Mouse (Mus musculus) testis, postnatal 10 days (tissue): Measurements from ENCODE around the gene Agtpbp1.
A peak's percentile ranks its signal among the peaks of the same experiment; 100 is the strongest.

ENCODE experiments used
- DNase-seq: peaks from one replicate; pipeline ENCODE4 v3.0.0; 2021; ENCODE audit warnings: low spot score

Gene Agtpbp1

GRCm38 (mm10) chr13:59531203-59531602 lies 53.8 kb downstream of the Agtpbp1 start:
- no peak for DNase-seq

GRCm38 (mm10) chr13:59530491-59530890 lies 54.5 kb downstream of the Agtpbp1 start:
- no peak for DNase-seq

GRCm38 (mm10) chr13:59521271-59522064 lies 63.6 kb downstream of the Agtpbp1 start:
- DNase-seq, result no peak

GRCm38 (mm10) chr13:59520834-59521233 lies 64.2 kb downstream of the Agtpbp1 start:
- no peak for DNase-seq

GRCm38 (mm10) chr13:59519479-59519878 lies 65.5 kb downstream of the Agtpbp1 start:
- DNase-seq, result no peak

DNA sequence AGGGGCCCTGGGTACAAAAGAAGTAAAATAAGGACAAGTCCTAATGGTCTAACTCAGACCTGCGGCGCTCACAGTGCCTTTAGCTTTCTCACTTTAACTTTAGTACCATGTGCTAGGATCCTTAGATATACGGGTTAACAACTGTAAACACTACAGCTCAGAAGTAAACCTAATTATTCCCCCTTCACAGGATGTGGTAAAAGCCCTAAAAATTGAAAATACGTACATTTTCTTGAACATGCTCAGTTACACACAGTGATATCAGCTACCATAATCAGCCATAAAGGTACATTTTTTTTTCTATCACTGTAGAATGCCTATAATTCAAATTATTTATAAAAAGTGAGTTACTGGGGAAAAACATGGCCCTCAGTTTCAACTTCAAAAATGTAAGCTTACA lies 67.0 kb downstream of the Agtpbp1 start:
- no peak for DNase-seq

DNA sequence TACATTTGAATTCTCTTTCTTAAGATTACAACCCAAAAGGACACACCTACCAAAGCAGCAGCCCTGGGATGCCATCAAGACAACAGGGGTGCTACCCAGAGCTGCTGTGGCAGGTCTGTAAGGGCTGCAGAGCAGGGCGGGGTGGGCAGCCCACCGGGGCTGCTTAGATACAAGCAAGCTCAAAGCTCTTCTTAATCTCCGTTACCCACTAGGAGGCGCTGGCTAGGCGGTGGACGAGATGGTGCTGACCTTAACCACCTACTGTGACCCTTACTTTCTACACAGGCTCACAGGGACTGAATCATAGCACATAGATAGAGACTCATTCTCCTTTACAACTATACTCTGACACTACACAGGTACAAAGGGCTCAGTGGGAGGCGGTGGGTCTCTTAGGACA lies 70.0 kb downstream of the Agtpbp1 start:
- peak; percentile 68 for DNase-seq

GRCm38 (mm10) chr13:59509644-59510366 lies 75.2 kb downstream of the Agtpbp1 start:
- peak; percentile 49 for DNase-seq

DNA sequence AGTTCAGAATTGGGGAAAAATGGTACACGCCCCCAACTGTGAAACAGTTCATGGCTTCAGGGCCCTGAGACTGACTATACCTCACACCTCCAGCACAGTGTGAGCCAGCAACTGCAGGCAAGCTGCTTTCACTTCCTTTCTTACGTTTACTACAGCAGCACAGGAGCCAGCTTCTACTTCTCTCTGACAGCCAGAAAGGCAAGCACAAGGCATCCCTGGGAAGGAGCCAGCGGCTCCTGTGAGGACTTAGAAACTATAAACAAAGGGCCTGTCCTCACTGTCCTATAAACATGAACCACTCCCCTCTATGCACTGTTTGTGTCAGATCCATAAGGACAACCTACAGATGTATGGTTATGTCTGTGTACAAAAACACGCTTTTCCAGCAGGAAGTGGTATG lies 76.4 kb downstream of the Agtpbp1 start:
- DNase-seq, result no peak

GRCm38 (mm10) chr13:59506450-59506849 lies 78.6 kb downstream of the Agtpbp1 start:
- no peak for DNase-seq

DNA sequence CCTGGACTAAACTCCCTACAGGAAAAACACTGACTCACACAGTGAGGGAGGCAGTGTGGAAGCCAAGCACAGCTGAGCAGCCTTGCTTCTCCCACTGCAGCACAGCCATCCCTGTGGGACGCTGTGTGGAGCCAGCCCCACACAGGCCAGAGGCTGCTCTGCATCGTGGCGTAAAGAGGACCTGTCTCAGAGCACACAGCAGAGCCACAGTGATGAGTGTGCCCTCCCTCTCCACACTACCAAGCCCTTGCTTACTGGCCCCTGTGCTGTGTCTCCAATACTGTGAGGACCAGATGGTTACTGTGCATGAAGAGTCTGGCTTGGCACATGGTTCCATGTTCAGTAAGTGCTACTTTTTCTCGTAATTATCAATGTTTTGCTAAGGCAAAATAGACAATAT lies 79.2 kb downstream of the Agtpbp1 start:
- DNase-seq, result no peak

GRCm38 (mm10) chr13:59503581-59503980 lies 81.4 kb downstream of the Agtpbp1 start:
- DNase-seq, result no peak

- no peak for DNase-seq
Observed at GRCm38 (mm10) chr13:59499831-59500230, 85.2 kb downstream of the Agtpbp1 start.

GRCm38 (mm10) chr13:59499374-59499773 lies 85.7 kb downstream of the Agtpbp1 start:
- no peak for DNase-seq

GRCm38 (mm10) chr13:59498191-59498590 lies 86.8 kb downstream of the Agtpbp1 start:
- no peak for DNase-seq

GRCm38 (mm10) chr13:59495839-59496238 lies 89.2 kb downstream of the Agtpbp1 start:
- no peak for DNase-seq

DNA sequence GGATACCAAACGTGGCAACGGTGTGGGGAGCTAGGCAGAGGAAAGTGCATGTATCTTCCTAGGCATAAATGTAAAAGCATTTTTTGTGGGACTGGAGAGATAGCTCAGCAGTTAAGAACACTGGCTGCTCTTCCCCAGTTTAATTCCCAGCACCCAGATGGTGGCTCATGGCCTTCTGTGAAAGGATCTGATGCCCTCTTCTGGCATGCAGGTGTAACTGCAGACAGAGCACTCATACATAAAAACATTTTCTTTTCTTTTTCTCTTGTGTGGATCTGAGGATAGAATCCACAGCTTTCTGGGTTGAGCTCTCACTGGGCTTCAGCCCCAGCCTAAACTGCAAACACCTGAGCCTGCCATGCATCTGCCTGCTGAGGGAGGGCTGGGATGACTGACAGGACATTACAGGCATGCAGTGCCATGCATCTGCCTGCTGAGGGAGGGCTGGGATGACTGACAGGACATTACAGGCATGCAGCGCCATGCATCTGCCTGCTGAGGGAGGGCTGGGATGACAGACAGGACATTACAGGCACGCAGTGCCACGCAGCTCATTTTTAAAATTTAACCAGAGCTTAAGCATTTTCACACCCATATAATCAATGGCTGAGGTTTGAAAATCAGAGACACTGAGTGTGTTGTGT lies 90.3 kb downstream of the Agtpbp1 start:
- peak; percentile 17 for DNase-seq

DNA sequence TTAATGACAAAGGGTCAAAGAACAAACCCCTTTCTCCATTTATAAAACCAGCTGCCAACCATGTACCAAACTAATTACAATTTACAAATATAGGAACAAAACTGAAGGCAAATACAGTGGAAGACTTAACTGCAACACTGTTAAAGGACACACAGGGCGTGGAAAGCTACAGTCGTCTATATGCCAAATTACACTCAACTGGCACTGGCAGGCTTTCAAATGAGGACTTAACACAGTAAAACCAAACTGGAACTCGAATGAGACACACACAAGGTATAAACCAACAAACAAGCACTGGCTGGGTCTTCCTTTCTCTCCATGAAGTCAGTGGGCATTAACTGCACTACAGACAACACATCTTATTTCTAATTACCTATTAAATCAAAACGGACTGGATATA lies 94.3 kb downstream of the Agtpbp1 start:
- DNase-seq, result no peak

GRCm38 (mm10) chr13:59489143-59489542 lies 95.9 kb downstream of the Agtpbp1 start:
- no peak for DNase-seq

- DNase-seq, result no peak
Observed at GRCm38 (mm10) chr13:59487287-59487686, 97.7 kb downstream of the Agtpbp1 start.

- no peak for DNase-seq
Observed at GRCm38 (mm10) chr13:59486243-59486642, 98.8 kb downstream of the Agtpbp1 start.

DNA sequence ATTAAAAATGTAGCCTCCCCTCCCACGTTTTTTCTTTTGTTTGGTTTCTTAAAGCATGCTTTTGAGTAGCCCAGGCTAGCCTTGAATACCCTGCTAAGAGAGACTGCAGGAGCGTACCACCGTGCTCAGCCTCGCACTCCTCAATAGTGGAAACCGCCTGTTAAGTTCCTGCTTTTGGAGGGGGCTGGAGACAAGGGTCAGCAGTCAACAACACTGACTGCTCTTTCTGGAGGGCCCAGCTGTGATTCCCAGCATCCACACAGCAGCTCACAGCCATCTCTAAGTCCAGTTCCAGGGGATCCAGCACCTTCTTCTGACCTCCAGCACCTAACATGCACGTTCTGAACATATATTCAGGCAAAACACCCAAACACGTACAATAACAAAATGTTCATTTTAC lies 99.6 kb downstream of the Agtpbp1 start:
- no peak for DNase-seq

- no peak for DNase-seq
Observed at GRCm38 (mm10) chr13:59481484-59481855, 103.6 kb downstream of the Agtpbp1 start.
